Mouse (Mus musculus): Measurements from ENCODE around the gene Pak4. TPM values are rescaled to one million over a fixed set of nuclear protein-coding genes. Genes with fewer than 3 reads are reported as not detected.
"Not testable (repeated sequence)": the region's sequence is repeated elsewhere in the genome, so short reads cannot be mapped to it uniquely, and the experiment has no call there.

Pak4 gene
- 24.7 and 31.3 TPM in 2 replicates for polyA plus RNA-seq (2012; rRNA removed)

DNA sequence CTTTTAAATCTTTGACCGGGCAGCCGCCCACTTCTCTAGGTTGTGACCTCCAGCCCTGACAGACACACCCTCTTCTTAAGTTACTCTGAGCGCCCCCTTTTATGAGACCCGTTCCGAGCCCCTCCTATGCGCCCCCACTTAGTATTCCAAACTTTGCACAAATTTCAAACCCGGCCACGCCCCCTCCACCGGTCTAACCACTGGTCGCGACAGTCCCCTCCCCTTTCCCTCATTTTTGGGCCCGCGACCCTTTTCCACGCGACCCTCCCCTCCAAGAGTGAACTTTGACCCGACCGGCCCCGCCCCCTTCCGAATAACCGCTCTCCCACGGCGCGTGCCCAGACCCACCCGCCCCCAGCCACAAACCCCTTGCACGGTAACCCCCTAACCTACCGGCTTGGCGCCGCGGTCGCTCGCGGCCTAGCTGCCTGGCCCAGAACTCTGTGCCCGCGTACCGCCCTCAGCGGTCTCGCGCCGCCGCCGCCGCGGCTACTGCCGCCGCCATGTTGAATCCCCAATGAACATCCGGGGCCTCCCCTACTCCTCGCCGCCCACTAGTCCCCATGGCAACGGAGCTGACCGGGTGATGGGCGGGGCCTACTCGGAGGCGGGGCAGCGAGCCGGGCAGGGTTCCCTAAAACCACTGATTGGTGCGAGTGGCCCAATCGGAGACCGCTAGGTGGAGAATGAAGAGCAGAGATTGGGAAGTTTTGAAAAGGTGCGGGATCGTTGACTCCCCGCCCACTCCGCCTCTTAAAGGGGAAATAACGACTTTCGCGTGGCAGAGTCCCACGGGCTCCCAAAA, at the start of gene Pak4, which contains the start of gene Samd4b:
Gene Pak4, minus strand, starts transcription at position 544 of the 805 bp plus-strand sequence.
Gene Samd4b, minus strand, starts transcription at position 503 of the 805 bp plus-strand sequence.
- peak; percentile 95 for DNase-seq (ENCODE audit: low spot score)

DNA sequence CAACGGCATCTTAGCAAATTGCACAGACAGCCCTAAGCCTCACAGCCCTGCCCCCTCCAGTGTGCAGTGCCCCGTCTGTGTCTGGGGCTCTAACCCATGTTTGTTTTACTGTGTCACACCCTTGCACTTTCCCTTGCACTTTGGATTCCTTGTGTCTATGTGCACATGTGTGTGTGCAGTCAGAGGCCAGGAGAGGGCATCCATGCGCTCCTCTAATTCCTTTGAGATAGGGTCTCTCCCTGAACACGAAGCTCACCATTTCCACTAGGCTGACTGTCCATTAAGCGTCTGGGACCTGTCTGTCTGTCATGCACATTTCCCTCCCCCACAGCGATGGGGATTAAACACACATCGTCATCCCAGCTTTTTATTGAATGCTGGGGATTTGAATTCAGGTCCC, 49.0 kb upstream of the Pak4 start:
- no peak for DNase-seq (ENCODE audit: low spot score)

DNA sequence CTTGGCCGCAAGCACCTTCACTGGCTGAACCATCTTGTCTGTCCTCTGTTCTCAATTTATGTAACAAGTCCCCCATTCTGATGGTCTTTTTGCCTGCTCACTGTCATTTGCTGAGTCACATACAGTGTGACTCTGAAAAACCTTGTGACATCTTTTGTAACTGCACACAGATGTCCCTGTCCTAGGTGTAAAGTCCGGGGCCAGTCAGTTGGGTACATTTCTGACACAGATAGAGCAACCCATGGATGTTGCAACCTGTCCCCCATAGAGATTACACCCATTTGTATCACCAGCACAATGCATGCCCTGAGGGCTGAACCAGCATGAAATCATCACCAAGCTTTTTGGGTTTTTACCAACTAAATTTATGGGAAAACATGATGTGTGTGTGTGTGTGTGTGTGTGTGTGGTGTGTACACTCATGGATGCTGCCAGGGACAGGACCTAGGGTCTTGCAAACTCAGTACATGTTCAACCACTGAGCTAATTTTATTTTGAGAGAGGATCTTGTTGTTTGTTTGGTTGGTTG, 48.0 kb upstream of the Pak4 start:
- no peak for DNase-seq (ENCODE audit: low spot score)

DNA sequence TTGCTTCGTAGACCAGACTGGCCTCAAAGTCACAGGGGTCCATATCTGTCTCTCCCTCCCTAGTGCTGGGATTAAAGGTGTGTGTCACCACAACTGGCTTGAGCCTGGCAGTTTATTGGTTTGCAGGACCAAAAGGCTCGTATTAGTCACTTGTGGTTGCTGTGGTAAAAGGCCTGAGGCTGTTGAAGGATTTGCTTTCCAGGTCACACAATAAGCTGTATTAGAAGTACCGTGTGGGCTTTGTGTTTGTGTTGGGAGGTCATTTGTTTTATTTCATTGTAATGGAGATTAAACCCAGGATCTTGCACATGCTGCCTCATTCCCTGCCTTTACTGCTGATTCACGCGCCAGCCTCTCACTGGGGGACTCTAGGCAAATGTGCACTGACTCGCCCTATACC, 47.4 kb upstream of the Pak4 start:
- DNase-seq (ENCODE audit: low spot score), result no peak

DNA sequence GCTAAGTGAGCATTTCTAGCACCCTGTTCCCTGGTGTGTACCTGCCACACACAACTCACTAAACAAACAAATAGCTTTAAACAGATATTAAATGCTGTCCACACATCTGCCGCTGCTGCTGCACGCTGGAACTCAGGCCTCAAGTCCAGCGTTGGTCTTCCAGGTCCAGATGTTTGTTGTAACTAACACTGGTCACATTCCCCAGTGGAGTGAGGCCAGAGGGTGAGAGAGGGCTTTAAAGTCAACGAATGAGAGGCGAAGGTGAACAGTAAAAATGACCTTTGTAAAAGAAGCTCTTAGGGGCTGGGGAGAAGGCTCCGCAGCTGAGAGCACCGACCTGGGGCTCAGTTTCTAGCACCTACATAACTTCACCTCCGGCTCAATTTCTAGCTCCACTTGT, 43.6 kb upstream of the Pak4 start:
- DNase-seq (ENCODE audit: low spot score), result no peak

DNA sequence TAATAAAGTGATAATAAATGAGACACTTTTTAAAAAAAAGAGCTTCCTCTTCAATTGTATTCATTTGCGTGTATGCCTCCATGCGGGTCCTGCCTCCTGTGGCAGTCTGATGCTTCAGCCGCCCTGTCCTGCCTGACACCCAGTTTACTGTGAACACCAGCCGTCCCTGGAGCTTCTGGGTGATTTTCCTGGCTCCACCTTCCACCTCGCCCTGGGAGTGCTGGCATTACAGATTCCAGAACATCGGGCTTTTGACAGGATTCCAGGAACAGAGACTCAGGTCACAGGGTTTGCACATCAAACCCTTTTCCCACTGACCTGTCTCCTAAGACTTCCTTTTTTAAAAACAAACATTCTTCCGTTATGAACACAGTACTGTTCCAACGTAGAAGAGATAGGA, 39.5 kb upstream of the Pak4 start:
- DNase-seq (ENCODE audit: low spot score), result no peak

DNA sequence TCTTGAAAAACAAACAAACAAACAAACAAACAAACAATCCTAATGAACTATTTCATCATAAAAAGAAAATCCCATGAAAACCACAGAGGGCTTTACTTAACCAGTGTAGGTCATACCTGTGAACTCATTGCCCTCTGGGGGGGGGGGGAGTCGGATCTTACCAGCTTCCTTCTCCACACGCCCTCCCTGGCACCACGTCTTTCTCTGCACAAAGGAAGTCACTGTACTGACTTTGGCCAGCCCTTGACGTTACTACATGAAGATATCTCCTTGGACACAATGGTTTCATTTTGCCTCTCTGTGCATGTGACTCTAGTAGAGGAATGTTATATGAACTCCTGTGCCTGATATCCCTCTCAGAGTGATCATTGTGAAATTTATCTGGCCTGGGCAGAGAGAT, 36.1 kb upstream of the Pak4 start:
- no peak for DNase-seq (ENCODE audit: low spot score)

DNA sequence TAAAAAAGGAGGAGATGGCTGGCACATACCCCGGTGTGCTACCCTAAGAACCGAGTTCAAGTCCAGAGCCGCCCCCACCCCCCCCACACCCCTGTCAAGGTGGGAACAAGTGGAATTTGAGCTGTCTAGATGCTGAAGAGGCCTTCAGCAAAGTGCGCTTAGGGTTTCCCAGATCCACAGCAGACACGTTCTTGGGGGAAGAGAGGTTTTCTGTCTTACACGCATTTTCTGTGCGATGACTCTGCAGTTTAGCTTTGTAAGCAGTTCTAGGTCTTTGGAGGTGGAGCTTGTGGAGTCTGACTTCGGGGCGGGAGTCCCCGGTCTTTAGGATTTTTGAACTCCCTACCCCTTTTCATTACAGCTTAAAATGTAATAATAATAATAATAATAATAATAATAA, 33.1 kb upstream of the Pak4 start, which contains the start of gene Acp7:
Gene Acp7, minus strand, starts transcription at position 260 of the 400 bp plus-strand sequence.
- no peak for DNase-seq (ENCODE audit: low spot score)

DNA sequence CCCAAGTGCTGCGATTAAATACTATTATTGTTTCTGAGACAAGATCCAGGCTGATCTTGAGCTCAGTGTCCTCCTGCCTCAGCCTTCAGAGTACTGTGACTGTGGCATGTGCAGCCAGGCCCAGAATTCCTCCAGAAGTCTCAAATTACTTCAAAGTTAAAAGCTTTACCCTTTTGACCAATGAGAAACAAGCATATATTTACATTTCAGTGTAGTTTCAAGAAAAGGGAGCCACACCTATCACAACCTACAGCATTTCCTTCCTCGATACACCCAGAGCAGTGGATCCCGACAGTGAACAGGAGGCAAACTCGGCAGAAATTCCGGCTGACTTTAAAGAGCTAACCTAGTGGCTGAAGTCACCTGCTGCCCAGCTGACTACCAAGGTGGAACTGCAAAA, 26.8 kb upstream of the Pak4 start:
- DNase-seq (ENCODE audit: low spot score), result no peak

DNA sequence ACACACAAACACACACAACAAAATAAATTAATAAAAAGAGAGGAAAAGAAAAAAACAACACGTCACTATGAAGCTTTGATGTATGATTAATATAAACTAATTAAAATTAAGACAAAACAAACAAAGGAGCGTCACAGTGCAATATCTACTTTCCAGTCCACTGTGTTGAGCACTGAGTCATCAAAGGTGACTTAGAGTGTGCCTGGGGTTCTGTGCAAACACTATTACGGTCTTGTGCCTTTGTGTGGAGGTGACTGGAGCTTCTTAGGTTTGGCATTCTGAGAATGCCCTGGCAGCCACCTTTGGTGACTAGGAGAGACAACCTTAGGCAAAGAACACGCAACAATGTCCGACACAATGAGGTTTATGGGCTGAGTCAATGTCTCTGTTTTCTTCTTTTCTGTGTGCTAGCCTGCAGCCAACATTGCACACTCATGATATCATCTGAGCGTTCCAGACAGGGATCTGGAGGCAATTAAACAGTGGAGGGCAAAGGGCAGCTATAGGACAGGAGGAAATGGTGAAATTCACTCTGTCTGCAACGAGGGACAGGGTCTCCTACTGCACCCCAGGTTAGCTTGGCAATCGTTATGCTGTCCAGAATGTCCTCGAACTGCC, 21.2 kb upstream of the Pak4 start:
- DNase-seq (ENCODE audit: low spot score), result no peak

DNA sequence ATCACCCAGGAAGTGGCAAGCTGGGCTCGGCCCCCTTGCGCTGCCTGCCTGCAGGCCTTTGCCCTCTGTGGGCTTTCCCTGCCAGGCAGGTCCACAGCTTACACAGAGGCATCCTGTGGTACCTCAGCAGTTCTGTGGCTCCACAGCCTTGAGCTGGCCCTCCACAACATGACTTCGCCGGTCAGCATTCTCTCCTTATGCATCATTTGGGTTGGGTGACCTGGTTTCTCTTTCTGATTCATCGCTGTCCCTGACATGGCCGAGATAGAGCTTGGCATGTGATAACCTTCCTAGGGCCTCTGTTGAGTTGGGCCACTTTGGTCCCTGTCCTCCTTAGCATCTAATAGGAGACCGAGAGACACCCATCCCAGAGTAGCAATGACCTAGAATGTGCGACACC, 8.0 kb upstream of the Pak4 start:
- DNase-seq (ENCODE audit: low spot score), result no peak

DNA sequence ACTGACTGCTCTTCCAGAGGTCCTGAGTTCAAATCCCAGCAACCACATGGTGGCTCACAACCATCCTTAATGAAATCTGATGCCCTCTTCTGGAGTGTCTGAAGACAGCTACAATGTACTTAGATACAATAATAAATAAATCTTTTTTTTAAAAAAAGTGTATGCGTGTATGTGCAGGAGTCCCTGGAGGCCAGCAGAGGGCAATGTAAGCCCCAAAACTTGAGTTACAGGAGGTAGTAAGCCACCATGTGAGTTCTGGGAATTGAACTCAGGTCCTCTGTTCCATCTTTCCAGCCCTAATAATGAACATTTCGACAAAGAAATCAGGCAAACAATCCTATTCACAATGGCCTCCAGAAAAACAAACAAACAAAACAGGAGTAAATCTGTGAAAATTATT, 5.8 kb upstream of the Pak4 start:
- DNase-seq (ENCODE audit: low spot score), result not testable (repeated sequence)

DNA sequence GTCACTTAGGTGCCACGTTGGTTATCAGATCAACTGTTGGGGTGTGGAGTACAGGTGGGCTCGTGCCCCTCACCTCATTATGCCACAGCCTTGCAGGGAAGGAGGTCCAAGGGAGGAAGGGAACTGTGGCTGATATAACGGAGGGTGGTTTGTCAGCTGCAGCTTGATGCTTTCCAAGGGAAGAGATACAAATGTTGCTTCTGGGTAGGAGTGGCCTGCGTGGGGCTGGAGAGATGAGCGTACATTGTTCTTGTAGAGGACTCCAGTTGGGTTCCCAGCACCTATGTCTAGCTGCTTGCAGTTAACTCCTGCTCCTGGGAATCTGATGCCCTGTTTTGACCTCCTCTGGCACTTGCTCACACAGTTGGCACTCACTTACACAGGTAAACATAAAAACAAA, 5.2 kb upstream of the Pak4 start:
- no peak for DNase-seq (ENCODE audit: low spot score)

DNA sequence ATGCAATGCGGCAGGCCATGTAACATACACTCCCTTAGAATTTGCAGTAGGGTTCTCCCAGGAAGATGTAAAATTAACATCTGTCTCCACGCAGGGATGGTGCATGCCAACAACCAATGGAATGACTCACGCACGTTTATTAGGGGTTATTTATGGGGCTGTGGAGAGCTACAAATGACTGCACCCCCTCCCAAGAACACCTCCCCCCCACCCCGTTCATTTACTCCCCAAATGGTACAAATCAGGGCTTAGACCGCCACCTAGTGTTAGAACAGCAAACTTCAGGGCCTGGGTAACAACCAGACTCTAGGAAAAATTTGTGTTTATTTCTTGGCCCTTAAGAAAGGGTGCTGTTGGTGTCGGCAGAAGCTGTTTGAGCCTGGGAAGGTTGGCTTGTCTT, 3.7 kb upstream of the Pak4 start:
- no peak for DNase-seq (ENCODE audit: low spot score)

DNA sequence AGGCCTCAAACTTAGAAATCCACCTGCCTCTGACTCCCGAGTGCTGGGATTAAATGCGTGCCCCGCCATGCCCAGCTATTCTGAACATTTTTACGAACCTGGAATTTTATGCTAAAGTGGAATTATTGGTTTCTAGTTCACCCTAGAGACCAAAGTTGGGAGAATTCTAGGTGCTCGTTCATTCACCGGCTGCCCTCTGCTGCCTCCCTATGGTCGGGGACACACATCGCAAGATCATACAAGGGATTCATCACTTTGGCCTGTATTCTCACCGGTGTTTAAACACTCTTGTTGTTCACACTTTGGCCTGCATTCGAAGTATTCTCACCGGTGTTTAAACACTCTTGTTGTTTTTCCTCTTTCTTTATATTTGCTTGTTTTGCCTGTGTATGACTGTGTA, 3.0 kb upstream of the Pak4 start:
- no peak for DNase-seq (ENCODE audit: low spot score)

DNA sequence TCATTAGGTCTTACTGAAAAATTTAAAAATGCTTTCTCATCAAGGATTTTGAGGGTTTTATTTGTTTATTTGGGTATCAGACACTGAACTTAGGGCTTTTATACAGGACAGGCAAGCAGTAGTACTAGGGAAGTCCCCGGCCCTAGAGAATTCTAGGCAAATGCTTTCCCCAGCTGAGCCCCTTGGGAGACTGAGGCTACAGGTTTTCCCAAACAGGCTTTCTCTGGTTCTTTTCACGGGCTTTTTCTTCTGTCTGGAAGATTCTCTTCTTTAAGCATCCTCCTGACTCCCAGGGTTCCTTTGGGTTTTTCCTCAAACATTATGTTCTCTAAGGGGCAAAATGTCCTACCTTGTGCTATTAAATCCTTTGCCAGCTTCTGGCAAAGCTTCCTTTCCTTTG, 966 bp upstream of the Pak4 start:
- no peak for DNase-seq (ENCODE audit: low spot score)

DNA sequence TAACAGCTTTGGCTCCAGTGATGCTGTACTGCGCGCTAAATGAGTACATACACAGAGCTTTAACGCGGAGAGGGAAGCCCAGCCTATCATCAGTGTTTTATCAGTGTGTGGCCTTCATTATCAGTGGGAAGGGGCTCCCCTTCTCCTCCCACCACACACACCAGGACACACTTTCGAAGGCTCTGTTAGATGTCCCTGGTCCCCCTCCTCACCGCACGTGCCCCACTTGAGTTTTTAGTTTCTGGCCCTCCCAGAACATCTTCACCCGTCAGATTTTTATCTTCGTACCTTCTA, 761 bp downstream of the Pak4 start:
- no peak for DNase-seq (ENCODE audit: low spot score)

DNA sequence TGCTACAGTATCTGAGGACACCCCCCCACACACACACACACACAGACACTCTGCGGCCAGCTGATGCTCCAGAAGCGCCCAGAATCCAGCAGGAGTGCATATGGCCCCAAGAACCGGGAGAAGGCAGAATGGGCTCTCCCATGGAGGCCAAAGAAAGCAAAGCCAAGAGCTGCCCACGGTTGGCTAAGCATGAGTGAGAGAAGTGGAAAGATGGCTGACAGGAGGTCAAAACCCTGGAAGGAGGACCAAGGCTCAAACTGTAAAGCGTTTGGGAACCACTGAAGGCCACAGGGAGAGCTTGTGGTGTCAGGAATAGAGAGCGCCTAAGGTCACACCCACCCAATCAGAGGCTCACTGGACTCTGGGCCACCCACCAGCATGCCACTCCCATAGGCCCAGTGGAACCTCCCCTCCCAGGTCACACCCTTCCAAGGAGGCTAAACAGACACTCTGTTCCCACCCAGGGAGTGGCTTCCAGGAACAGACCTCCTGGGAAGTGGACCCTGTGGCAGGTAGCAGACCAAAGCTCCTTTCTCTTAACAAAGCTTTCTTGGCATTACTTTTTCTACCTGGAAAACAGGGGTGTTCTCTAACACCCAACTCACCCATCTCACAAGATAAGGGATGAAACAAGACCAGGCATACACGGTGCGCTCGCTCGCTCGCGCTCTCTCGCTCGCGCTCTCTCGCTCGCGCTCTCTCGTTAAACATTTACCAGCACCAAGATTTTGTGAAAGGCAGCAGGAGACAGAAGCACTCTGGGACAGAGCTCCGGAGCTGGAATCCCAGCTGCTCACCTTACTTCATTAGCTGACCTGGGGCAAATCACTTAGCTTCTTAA, 1.3 kb downstream of the Pak4 start:
- DNase-seq (ENCODE audit: low spot score), result no peak

DNA sequence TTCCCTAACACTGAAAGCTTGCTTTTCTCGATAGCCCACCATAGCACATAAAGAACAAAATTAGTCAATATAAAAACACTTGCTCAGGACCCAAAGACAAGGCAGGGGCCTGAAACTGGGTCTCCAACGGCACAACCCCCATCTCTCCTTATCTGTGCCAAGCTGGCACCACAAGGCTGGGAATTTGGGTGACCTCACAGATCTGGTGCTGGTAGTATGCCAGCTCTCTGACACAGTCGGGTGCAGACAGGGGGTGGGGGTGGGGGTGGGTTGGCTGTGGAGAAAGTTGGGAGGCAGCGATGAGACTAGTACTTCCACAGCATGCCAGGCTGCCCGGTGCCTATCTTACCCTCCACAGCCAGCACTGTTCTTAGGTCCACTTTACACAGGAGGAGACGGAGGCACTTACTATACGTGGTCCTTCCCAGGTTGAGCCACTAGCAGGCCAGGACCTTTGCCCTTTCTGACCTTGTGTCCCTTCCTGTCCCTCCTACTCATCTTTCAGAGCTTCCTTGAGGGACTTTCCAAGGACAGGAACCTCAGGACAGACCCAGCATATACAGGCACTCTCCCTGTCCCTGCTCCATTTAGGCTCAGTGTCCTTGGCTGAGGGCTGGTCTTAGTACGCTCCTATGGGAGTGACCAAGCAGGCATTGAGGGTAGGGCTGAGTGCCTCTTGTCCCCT, 2.1 kb downstream of the Pak4 start:
- DNase-seq (ENCODE audit: low spot score), result no peak

DNA sequence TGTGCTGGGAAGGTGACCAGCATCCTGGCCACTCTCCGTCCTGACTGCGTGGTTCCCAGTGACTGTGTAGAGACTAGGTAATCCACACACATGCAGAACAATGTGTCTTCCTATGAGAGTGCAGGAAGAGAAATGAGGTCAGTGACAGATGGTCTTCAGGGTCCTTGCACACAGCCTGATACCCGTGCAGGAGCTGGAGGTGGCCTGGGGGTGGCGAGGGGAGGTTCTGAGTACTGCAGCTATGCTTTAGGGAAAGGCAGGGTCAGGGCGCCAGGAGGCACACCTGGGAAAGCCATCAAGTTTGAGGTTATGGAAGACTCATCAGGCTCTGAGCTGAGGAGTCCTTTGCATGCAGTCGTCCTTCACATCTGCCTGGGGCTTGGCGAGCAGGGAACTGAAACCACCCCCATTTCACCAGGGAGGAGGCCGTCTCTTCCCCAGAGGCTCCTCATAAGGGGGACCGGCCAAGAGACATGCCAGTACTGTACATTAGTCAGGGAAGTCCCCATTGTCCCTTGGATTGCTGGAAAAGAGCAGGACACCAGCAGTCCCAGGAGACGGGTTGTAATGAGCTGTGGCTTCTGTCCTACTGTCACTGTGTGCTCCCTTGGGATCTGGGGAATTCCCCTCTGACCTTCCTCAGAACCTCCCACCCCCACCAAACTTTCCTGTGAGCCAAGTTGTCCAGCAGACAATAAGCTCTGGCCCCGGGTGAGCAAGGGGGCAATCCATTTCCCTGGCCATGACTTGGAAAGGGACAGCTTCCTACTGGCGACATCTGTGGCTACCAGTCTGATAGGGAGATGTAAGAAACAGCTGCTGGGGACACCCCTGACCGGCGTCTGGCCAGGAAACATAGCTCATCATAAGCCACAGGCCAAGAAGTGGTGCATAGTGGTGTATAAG, 4.5 kb downstream of the Pak4 start:
- no peak for DNase-seq (ENCODE audit: low spot score)

DNA sequence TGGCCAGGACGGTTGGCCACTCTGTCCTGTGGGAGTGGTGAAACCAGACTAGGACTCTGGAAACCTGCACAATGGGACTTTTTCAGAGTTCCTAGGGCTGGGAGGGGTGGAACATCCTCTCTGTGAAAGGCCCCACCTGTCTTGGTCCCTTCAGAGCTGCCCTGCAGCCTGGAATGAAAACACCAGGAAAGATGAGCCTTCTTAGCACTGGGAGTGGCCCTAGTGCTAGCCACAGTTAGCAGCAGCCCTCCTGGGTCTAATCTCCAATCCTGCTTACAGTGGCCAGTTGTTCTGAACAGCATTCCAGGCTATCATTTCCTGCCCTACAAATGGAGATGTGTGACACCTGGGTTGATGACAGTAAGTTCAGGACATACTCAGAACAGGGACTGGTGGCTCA, 6.1 kb downstream of the Pak4 start:
- DNase-seq (ENCODE audit: low spot score), result no peak
